Mouse (Mus musculus): ENCODE data around the gene Chst10. TPM values are rescaled to one million over a fixed set of nuclear protein-coding genes. Genes with fewer than 3 reads are reported as not detected.

Chst10 gene
- polyA plus RNA-seq, 1 experiment = not detected

- TF ChIP-seq CTCF (IDR thresholded peaks at IDR 0.05; ENCODE audit: low read depth, low read length) = no peak
- TF ChIP-seq POLR2A (IDR thresholded peaks at IDR 0.05; ENCODE audit: borderline replicate concordance, low read depth, low read length) = no peak
- peaks cover 8% of the 10 kb centered on the region for H3K4me1 ChIP-seq (ENCODE audit: control insufficient read depth, insufficient read depth, low read length)
- no peak overlapping the region for H3K4me3 ChIP-seq (ENCODE audit: insufficient read depth, low read length)
- no peak overlapping the region for H3K27ac ChIP-seq (ENCODE audit: insufficient read depth, low read depth, low read length)
Measured at GRCm38 (mm10) chr1:38893081-38893480, 4.9 kb downstream of the Chst10 start.

- Histone ChIP-seq H3K4me3 (ENCODE audit: insufficient read depth, low read length) (no peak overlapping the region), H3K4me1 (ENCODE audit: control insufficient read depth, insufficient read depth, low read length) (peaks cover 8% of the 10 kb centered on the region), H3K27ac (ENCODE audit: insufficient read depth, low read depth, low read length) (no peak overlapping the region)
- TF ChIP-seq CTCF (IDR thresholded peaks at IDR 0.05; ENCODE audit: low read depth, low read length) = no peak
- TF ChIP-seq POLR2A (IDR thresholded peaks at IDR 0.05; ENCODE audit: borderline replicate concordance, low read depth, low read length) = no peak
Measured at GRCm38 (mm10) chr1:38891444-38891843, 6.5 kb downstream of the Chst10 start.

- TF ChIP-seq CTCF (IDR thresholded peaks at IDR 0.05; ENCODE audit: low read depth, low read length) = no peak
- TF ChIP-seq POLR2A (IDR thresholded peaks at IDR 0.05; ENCODE audit: borderline replicate concordance, low read depth, low read length) = no peak
- peaks cover 14% of the 10 kb centered on the region for H3K4me1 ChIP-seq (ENCODE audit: control insufficient read depth, insufficient read depth, low read length)
- no peak overlapping the region for H3K27ac ChIP-seq (ENCODE audit: insufficient read depth, low read depth, low read length)
- H3K4me3 ChIP-seq (ENCODE audit: insufficient read depth, low read length) = no peak overlapping the region
Measured at GRCm38 (mm10) chr1:38888803-38889202, 9.2 kb downstream of the Chst10 start.

- no peak overlapping the region for H3K27ac ChIP-seq (ENCODE audit: insufficient read depth, low read depth, low read length)
- TF ChIP-seq POLR2A (IDR thresholded peaks at IDR 0.05; ENCODE audit: borderline replicate concordance, low read depth, low read length) = no peak
- no peak for TF ChIP-seq CTCF (IDR thresholded peaks at IDR 0.05; ENCODE audit: low read depth, low read length)
- H3K4me1 ChIP-seq (ENCODE audit: control insufficient read depth, insufficient read depth, low read length) = peaks cover 14% of the 10 kb centered on the region
- H3K4me3 ChIP-seq (ENCODE audit: insufficient read depth, low read length) = no peak overlapping the region
Measured at GRCm38 (mm10) chr1:38887011-38887410, 10.9 kb downstream of the Chst10 start.

- TF ChIP-seq POLR2A (IDR thresholded peaks at IDR 0.05; ENCODE audit: borderline replicate concordance, low read depth, low read length) = no peak
- TF ChIP-seq CTCF (IDR thresholded peaks at IDR 0.05; ENCODE audit: low read depth, low read length) = no peak
- Histone ChIP-seq H3K27ac (ENCODE audit: insufficient read depth, low read depth, low read length) (no peak overlapping the region), H3K4me1 (ENCODE audit: control insufficient read depth, insufficient read depth, low read length) (peaks cover 14% of the 10 kb centered on the region), H3K4me3 (ENCODE audit: insufficient read depth, low read length) (no peak overlapping the region)
Measured at GRCm38 (mm10) chr1:38886602-38887001, 11.4 kb downstream of the Chst10 start.

GRCm38 (mm10) chr1:38885956-38886355, 12.0 kb downstream of the Chst10 start:
- Histone ChIP-seq H3K27ac (ENCODE audit: insufficient read depth, low read depth, low read length) (peak overlapping the region; percentile 27; the same call in 1 of the 2 replicates), H3K4me1 (ENCODE audit: control insufficient read depth, insufficient read depth, low read length) (peaks cover 14% of the 10 kb centered on the region), H3K4me3 (ENCODE audit: insufficient read depth, low read length) (no peak overlapping the region)
- TF ChIP-seq POLR2A (IDR thresholded peaks at IDR 0.05; ENCODE audit: borderline replicate concordance, low read depth, low read length) (no peak), CTCF (IDR thresholded peaks at IDR 0.05; ENCODE audit: low read depth, low read length) (no peak)

- Histone ChIP-seq H3K4me3 (ENCODE audit: insufficient read depth, low read length) (no peak overlapping the region), H3K27ac (ENCODE audit: insufficient read depth, low read depth, low read length) (no peak overlapping the region), H3K4me1 (ENCODE audit: control insufficient read depth, insufficient read depth, low read length) (peaks cover 10% of the 10 kb centered on the region)
- TF ChIP-seq POLR2A (IDR thresholded peaks at IDR 0.05; ENCODE audit: borderline replicate concordance, low read depth, low read length) (no peak), CTCF (IDR thresholded peaks at IDR 0.05; ENCODE audit: low read depth, low read length) (no peak)
Measured at GRCm38 (mm10) chr1:38883766-38884165, 14.2 kb downstream of the Chst10 start.

- H3K27ac ChIP-seq (ENCODE audit: insufficient read depth, low read depth, low read length) = no peak overlapping the region
- no peak for TF ChIP-seq POLR2A (IDR thresholded peaks at IDR 0.05; ENCODE audit: borderline replicate concordance, low read depth, low read length)
- TF ChIP-seq CTCF (IDR thresholded peaks at IDR 0.05; ENCODE audit: low read depth, low read length) = no peak
- no peak overlapping the region for H3K4me3 ChIP-seq (ENCODE audit: insufficient read depth, low read length)
- H3K4me1 ChIP-seq (ENCODE audit: control insufficient read depth, insufficient read depth, low read length) = peaks cover 6% of the 10 kb centered on the region
Measured at GRCm38 (mm10) chr1:38882746-38883145, 15.2 kb downstream of the Chst10 start.

GRCm38 (mm10) chr1:38881366-38881765, 16.6 kb downstream of the Chst10 start:
- TF ChIP-seq CTCF (IDR thresholded peaks at IDR 0.05; ENCODE audit: low read depth, low read length) (no peak), POLR2A (IDR thresholded peaks at IDR 0.05; ENCODE audit: borderline replicate concordance, low read depth, low read length) (no peak)
- Histone ChIP-seq H3K27ac (ENCODE audit: insufficient read depth, low read depth, low read length) (no peak overlapping the region), H3K4me3 (ENCODE audit: insufficient read depth, low read length) (no peak overlapping the region), H3K4me1 (ENCODE audit: control insufficient read depth, insufficient read depth, low read length) (peaks cover 6% of the 10 kb centered on the region)

GRCm38 (mm10) chr1:38876671-38877382, 21.1 kb downstream of the Chst10 start:
- Histone ChIP-seq H3K4me3 (ENCODE audit: insufficient read depth, low read length) (no peak overlapping the region), H3K4me1 (ENCODE audit: control insufficient read depth, insufficient read depth, low read length) (no peaks in the 10 kb centered on the region), H3K27ac (ENCODE audit: insufficient read depth, low read depth, low read length) (no peak overlapping the region)
- TF ChIP-seq POLR2A (IDR thresholded peaks at IDR 0.05; ENCODE audit: borderline replicate concordance, low read depth, low read length) (no peak), CTCF (IDR thresholded peaks at IDR 0.05; ENCODE audit: low read depth, low read length) (no peak)

Data from bone marrow macrophage, adult 2 months (primary cell).